Mouse (Mus musculus): ENCODE measurements at regions not wholly inside any gene's neighbourhood (a gene's known extent, or its start where the extent isn't known, plus 50 kb on each side); places are given as distances from the start of the nearest gene placed in this dataset.

- DNase-seq = no peak
Observed at GRCm38 (mm10) chr11:71670111-71671050, 79.3 kb upstream of the Wscd1 start.

DNA sequence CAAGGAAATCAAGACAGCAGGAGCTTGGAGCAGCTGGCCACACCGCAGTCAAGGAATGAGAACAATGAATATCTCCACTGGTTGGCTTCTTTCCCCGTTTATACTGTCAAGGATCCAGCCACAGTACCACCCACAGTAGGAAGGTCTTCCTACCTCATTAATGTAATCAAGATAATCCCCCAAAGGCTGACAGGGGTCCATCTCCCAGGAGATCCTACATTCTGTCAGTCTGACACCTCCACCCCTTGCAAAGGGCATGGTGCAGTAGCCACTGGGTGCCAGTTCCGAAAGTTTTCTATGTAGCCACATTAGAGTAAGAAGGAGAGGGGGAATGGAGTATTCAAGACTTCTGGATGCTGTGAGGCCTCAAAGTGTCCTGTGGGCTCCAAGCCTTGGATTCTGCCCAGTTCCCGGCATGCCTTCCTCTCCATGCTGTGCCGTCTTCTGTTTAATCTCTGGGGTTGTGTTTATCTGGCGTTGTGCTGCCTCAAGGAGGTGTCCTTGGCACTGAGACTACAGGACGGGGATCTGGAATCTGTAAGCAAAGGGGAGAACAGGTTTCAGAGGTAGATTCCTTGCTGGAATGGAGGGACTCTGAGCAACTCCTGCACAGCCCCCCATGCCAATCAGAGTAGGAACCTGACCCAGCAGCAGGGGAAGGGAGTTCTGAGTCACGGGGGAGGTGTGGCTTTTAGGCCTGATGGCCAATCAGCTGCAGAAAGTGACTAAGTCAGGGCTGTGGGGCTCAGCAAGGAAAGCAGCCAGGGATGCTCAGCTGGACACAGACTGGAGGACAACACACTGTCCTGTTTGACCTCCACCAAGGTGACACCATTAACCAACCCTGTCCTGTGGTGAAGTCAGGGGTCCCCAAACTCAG is 77.3 kb upstream of the Wscd1 start:
- no peak for DNase-seq

DNA sequence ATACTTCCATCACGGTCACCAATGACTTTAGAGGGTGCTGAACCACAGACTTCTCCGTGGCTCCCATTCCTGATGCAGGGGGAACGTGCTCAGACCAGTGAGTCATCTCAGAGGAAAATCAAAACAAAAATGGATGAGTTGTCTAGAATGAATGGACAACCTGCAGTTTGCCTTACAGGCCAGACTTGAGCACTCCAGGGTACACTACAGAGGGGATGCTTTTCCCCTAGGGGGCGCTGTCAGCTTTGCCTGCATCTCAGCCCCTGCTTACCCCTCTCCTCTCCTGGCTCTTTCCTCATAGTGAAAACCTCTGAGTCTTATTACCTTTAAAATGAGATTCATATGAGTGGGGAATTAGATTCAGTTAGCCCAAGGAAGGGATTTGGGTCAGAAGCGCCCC is 75.4 kb upstream of the Wscd1 start:
- DNase-seq = peak; percentile 29 to 59

GRCm38 (mm10) chr11:71675714-71676313 is 73.9 kb upstream of the Wscd1 start:
- no peak for DNase-seq

DNA sequence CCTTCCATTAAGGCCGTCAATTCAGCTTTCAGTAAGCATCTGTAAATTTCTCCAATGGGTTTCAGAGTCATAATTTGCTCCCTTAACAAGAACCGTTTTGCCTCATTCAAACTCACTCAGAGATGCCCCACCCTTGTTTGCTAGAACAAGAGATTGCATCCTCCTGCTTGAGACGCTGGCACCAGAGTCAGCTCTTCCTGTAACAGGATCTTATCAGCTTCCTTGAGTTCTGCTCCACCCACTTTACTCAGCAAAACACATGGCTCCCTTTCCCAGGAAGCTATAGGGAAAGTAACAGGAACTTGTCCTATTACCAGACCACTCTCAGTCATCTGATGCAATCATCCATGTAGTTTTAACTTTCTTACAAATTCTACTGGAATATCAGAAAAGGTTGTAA is 52.7 kb upstream of the Wscd1 start:
- DNase-seq = peak; percentile 4 to 35

DNA sequence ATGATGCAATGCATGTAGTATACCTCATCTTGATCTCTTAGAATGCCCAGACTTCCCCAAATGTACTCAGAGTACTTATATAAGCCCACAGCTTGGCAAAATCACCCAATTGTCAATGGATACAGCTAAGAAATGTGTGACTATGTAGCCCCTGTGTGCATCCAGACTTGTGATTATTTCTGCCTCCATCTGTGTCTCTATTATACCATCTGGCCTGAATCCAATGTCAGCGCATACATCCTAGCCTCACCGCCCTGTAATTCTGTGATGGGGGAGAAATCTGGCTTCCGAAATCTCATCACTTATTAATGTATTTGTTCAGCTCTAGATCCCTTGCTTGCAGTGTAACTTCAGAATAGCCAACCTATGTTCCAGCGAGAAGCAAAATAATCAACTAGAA is 50.9 kb upstream of the Wscd1 start:
- no peak for DNase-seq
